Mouse (Mus musculus): ENCODE results near the gene Atrip.

Gene Atrip

GRCm38 (mm10) chr9:109097291-109097690, 23.4 kb upstream of the Atrip start:
- no peak for DNase-seq

GRCm38 (mm10) chr9:109096856-109097255, 22.9 kb upstream of the Atrip start:
- no peak for DNase-seq

GRCm38 (mm10) chr9:109096251-109096661, 22.3 kb upstream of the Atrip start:
- peak; percentile 53 to 57 for DNase-seq

- peak; percentile 86 to 91 for DNase-seq
Measured at GRCm38 (mm10) chr9:109095137-109095982, 21.4 kb upstream of the Atrip start, which contains the start of gene Plxnb1. Gene Plxnb1, plus strand, starts transcription at chr9:109095389.

GRCm38 (mm10) chr9:109094553-109095136, 20.7 kb upstream of the Atrip start:
- DNase-seq: no peak

GRCm38 (mm10) chr9:109093786-109094552, 20.0 kb upstream of the Atrip start:
- peak; percentile 51 to 57 for DNase-seq

GRCm38 (mm10) chr9:109092799-109093198, 18.9 kb upstream of the Atrip start:
- no peak for DNase-seq

GRCm38 (mm10) chr9:109091802-109092201, 17.9 kb upstream of the Atrip start:
- no peak for DNase-seq

GRCm38 (mm10) chr9:109090446-109090845, 16.5 kb upstream of the Atrip start:
- no peak for DNase-seq

GRCm38 (mm10) chr9:109087987-109088386, 14.1 kb upstream of the Atrip start:
- peak; percentile 83 to 89 for DNase-seq

GRCm38 (mm10) chr9:109084922-109085321, 11.0 kb upstream of the Atrip start:
- DNase-seq: no peak

- peak; percentile 90 to 93 for DNase-seq
Measured at GRCm38 (mm10) chr9:109082124-109082800, 8.3 kb upstream of the Atrip start, which contains the start of the genes Ccdc51 and Tma7. Gene Ccdc51, plus strand, starts transcription at chr9:109082493. Gene Tma7, minus strand, starts transcription at chr9:109082587.

- DNase-seq: no peak
Measured at GRCm38 (mm10) chr9:109081749-109082123, 7.8 kb upstream of the Atrip start.

- no peak for DNase-seq
Measured at GRCm38 (mm10) chr9:109080516-109080915, 6.6 kb upstream of the Atrip start.

GRCm38 (mm10) chr9:109068095-109068735, 5.7 kb downstream of the Atrip start:
- DNase-seq: no peak

- DNase-seq: no peak
Measured at GRCm38 (mm10) chr9:109060898-109061295, 13.0 kb downstream of the Atrip start.

GRCm38 (mm10) chr9:109060184-109060897, 13.6 kb downstream of the Atrip start:
- DNase-seq: peak; percentile 47 to 53

- peak; percentile 93 to 96 for DNase-seq
Measured at GRCm38 (mm10) chr9:109059136-109059903, 14.6 kb downstream of the Atrip start, which contains the start of gene Trex1. Gene Trex1, minus strand, starts transcription at chr9:109059734.

GRCm38 (mm10) chr9:109058006-109058765, 15.7 kb downstream of the Atrip start:
- DNase-seq: no peak

- no peak for DNase-seq
Measured at GRCm38 (mm10) chr9:109057543-109057942, 16.4 kb downstream of the Atrip start.

Data from cerebellum, postnatal 10 days (tissue).